Mouse (Mus musculus) 416B (cell line): ENCODE measurements at regions not wholly inside any gene's neighbourhood (a gene's known extent, or its start where the extent isn't known, plus 50 kb on each side); places are given as distances from the start of the nearest gene placed in this dataset.

Experiments
- DNase-seq: peaks from one replicate; pipeline ENCODE4 v3.0.0; 2011; ENCODE audit warnings: low read depth

DNA sequence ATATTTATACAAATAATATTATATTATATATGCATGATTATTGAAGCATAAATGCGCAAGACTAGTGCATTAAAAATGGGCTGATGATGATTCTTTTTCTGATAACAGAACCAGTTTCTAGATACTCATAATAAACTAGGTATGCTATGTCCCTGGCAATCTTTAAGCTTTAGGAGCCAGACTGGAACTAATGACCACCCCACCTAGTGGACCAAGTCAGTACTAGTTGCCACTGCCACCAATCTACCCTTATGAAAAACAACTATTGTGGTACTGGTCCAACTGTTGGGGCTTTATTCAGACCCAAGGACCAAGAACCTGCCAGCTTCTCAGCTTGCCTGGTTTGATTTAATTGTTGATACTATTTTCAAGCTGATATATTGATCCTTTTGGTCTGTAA lies 722.8 kb downstream of the Dach1 start:
- peak; percentile 52 for DNase-seq

DNA sequence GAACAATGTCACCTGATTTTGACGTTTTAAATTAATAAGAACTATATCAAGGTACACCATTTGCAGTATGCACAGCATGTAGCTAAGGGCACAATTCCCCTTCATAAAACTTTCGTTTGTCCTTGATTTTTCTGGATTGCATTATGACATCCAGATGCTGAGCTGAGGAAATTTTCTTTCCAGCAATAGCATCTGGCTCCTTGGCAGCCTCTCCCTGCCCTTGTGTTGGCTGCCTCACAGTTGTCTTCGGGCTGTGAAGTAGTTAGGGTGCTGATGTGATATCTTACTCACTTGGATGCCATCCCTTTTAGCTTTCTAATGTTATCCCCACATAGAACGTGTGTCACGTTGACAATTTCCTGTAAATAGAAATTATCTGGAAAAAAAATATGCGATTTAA lies 729.2 kb downstream of the Dach1 start:
- no peak for DNase-seq

DNA sequence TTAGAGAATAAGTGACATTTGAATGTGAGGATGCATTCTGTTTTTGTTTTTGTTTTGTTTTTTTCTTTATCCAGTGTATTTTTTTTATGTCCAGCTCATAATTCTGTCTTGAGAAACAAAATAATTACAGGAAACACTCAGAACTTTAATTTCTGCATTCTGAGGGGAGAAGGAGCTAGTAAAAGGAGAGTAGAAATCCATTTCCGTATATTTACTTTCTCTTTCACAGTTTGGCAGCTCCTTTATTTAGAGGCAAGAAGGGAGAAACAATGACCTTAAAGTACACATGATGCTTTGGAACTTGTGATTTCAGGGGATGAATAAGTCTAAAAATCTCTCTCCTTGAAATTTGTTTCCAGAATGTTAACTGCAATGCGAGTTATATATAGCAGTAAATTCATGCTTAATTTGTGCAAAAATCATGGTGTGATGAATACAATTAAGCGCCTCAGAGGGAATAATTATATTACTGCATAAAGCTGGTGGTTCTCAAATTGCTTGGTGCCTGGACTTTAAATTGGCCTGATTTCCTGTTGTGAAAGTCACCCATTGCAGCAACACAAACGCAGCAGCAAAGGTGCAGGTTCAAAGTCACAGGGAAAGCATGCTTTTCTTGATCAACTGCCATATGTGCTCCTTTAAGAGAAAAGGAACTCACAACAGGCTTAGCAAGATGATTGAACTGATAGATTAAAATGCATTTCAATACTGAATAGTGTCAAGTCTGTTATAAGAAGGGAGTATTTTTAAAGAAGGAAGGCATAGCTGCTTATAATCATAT lies 733.9 kb downstream of the Dach1 start:
- peak; percentile 26 for DNase-seq

DNA sequence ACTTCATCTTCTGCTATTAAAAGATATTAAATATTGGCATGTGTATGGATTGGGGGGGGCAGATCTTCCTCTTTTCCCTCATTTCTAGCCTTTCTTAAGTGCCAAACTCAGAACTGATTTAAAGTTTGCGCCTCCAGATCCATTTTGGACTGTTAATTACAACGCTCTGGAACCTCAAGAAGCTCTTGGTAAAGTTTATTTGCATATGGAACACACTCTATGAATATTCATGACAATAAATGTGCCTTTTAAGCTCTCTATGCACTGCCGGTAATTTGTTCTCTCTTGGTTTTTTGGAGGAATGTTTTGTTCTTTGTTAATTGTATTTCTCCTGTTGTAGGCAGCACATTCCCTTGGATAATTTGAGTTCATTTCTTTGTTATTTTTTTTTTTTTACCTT lies 738.3 kb downstream of the Dach1 start:
- DNase-seq: no peak

DNA sequence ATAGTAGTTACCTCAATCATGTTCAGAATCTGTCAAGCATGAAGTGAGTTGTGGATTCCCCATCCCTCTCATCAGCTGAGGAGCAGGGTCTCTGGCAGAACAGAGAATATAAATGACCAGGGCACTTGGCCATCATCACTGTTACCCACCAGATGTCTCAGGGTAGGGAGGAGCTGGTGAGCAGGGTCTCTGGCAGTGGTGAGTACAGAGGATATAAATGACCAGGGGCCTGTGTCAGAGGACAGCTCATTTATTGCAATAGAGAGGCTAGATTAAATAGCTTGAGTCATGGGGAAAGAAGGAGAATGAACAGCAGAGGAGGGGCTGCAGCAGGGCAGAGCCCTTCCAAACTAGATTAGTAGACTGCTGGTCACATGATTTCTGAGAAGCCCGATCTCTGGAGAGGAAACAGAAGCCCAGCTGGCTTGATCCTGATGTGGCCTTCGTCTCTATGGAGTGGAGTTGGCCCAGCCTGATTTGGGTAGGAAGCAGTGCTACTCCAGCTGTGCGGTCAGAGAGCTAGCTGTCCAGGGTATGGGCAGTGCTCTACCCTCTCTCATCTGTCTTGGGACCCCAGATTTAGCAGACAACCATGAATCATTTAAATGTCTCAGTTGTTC lies 766.3 kb downstream of the Dach1 start:
- peak; percentile 7 for DNase-seq

DNA sequence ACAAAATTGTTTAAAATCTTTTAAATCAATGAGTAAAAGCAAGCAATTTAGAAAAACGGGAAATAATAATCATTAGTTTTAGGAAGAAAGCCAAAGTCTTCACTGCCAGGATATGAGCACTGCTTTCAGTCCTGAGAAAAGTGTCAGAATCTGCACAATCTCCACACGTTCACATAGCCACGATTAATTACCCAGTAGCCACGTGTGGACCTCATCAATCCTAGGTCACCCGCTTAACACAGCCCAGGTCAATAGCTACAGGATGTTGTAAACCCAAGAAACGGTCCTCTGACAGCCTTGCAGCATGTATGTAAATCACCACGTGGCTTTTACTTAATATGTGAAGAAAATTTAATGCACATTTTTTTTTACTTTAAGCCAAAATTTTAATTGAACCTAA lies 773.2 kb downstream of the Dach1 start:
- DNase-seq: no peak

DNA sequence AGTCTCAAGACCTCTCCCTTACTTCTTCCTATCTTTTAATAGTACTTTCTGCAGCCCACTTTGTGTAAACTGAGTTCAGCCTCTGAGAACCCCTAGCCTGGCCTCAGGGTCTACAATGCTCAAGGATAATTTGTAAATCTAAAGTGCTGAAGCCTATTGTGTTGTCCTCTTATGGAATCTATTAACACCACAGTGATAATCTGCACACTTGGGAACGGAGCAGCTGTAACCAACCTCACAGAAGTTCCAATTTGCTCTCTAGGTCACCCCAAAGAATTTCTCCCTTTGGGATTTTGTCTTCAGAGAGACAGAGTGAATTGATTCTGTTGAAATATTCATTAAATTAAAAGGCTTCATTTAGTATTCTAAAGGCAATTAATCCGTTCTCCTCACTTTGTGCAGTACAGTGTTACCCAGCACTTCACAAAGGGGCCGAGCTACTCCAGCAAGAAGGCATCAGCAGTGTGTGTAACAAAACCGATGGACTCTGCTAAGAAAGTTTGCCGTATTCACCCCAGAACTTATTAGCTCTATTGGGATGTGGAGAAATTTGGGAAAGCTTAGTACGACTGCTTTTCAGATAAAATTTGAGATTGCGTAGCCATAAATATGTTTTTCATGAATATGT lies 773.7 kb downstream of the Dach1 start:
- no peak for DNase-seq

DNA sequence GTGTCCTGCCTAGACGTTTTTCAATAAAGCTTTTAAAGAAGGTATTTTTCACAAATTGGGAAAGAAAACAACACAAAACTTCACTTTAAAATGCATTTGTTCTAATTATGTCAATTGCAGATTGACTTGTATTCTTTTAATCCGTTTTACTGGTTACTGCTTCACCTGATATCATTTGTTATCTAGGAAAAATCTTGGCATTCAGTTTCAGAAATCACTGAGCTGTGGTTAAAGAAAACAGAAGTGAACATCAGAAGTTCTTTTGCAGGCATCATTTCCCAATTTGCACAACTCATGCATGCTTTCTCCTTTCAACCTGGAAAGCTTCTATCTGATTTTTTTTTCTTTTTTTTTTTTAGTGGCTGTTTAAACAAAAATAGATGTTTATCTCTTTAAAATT lies 780.6 kb downstream of the Dach1 start:
- peak; percentile 40 for DNase-seq

DNA sequence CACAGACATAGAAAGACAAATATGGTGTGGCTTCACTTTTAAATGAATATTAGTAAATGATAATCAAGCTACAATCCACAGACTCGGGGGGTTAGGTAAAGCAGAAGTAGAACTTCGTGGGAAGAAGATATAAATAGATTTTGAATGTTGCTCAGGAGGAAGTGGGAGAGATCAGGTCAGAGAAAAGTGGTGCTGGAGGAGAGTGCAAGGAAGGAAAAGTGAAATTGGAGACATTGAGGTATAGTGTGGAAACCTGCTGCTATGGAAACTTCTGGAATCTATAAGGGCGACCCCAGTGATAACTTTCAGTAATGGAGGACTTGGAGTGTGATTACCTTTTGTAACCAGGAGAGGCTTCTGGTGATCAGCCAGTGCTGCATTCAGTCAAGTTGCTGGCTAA lies 789.4 kb downstream of the Dach1 start:
- DNase-seq: no peak

DNA sequence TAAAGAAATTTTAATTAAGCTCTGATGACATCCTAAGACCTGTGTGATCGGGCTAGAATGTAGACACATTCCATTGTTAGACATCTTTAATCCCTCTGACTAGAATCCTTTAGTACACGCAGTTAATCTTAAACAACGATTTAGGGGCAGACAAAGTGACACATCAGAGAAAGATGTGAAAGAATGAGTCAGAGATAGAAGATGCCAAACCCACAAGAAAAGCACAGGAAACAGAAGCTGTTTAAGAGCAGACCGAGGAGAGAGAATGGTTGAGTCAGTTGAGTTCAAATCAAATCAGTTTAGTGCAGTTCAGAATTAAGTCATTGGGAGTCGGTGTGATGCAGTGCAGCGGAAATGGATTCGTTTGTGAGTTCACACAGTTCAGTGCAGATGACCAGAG lies 812.6 kb downstream of the Dach1 start:
- peak; percentile 93 for DNase-seq

DNA sequence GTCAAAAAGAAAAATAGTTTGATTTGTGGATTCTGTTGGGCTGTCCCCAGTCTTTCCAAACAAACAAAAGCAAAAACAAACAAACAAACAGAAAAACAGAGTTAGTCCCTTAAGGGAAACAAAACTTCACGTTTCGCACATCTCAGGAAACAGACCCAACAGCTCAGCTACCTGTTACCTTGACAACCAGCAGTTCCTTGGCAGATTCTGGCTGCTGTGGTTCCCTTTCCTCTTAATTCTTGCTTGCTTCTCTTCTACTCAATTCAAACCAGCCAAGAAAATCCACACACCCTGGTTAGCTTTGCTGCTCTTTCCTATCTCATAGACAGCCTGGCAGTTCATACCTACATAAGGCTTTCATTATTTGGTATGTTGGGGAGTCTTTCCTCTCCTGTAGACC lies 821.6 kb downstream of the Dach1 start:
- peak; percentile 24 for DNase-seq

DNA sequence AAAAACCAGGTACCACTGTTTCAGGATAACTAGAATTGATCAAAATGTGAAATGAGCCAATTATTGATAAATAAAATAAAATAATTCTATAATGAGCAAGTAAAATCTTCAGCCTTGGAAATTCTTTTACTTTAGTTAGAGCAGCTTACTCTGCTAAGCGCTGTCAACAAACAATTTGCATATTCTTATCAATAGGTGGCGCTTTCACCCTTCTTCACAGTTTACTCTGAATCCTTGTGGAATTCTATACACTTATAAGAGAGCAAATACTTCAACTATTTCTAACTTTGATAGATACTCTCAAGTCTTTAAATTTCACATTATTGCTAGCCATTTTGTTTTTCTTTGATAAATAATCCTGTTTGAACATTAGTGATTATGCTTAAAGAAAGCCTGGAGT lies 812.5 kb upstream of the Klhl1 start:
- peak; percentile 65 for DNase-seq

DNA sequence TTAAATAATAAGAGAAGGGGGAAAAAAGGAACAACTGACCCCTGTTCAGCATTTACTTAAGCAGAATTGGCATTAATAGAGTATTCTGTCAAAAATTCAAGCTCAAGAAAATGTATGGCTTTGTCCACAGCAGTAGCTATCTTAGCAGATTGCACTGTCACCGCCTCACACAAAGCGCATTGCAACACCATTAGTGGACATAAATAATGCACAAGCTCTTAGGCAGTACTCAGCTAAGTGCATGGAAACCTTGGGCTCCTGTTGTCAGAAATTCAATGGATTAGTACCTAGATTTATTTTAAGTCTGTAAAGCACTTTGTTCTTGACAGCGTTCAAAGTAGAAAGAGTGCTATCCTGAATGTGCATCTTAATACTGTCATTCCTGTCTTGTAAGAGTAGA lies 811.1 kb upstream of the Klhl1 start:
- DNase-seq: peak; percentile 46

DNA sequence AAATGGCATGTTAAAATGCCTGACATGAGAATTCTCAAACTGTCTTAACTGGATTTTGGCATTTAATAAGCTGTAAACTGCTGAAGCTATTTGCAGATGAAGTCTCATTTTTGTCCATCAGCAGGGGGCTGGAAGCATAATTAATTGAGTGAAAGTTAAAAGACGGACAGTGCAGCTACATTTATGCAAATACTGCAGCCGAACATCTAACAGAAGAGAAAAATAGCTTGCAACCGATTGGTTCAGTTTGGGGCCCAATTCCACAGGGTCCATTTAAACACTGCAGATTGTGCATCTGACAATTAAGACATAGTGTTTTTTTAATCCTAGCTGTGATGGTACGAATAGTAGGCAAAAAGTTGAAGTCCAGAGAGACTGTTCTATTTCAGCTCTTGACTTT lies 774.2 kb upstream of the Klhl1 start:
- DNase-seq: no peak

DNA sequence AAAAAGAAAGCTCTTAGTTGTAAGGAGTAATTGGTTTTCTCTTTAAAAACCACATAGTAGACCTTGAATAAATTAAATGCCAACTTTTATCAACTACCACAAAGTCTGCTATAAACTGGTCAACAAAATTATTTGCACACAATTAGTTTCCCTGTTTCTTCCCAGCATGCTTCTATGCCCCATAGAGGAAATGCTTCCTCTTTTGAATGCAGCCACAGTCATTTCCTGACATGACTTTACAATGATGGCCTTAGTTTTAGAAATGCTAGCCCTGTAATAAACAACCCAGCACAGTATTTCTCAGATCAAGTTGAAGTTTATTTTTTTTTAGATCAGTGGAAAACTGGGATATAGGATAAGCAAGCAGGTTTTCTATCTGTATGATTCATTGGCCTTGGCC lies 768.5 kb upstream of the Klhl1 start:
- peak; percentile 29 for DNase-seq

DNA sequence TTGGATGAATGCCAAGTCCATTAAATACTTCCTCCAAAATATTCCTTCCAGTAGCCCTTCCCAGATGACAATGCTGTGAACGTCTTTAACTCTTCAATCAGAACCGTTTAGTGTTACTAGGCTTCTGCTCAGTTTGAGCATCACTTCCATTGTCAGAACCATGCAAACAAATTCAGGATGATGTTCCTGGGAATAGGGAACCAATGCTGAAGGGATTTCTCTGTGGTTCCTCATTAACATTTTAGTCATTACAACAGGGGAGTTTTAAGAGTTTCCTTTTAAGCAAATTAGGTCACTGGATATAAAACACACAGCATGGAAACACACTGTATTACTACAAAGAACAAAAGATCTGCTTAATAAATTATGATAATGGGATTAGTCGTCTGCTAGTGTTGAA lies 739.6 kb upstream of the Klhl1 start:
- DNase-seq: no peak
